12 mouse cellular contexts compared by ENCODE assay signal in genomic region chr16:9016040-9016761, GRCm38 (mm10).
DNase-seq lines count a peak whose midpoint lies in the region; ATAC-seq and TF ChIP-seq lines count a peak whose summit lies in the region.
"Had no signal": no experiment of that assay in that cellular context is flagged by ENCODE, and none has a peak within 500 bp of the region (broad histone marks: within the 10 kb centered on the region; RNA-seq: fewer than 3 reads in every experiment).

No protein-coding gene starts in this region.

- no peak for TF ChIP-seq CTCF in lung, embryonic 14.5 days (IDR thresholded peaks at IDR 0.05; ENCODE audit: low read depth)
- TF ChIP-seq CTCF in E14TG2a.4 (conservative IDR thresholded peaks at IDR 0.05; ENCODE audit: low read length) = no peak

- 56% methylated on average over 13 of the region's 13 CpGs for WGBS in lung, embryonic 14.5 days

- peak overlapping the region; percentile 8 for H3K4me3 ChIP-seq in lung, embryonic 14.5 days (ENCODE audit: low read depth, low read length)
- H3K4me3 ChIP-seq in E14TG2a.4 (replicated peaks; ENCODE audit: low read length) = peak overlapping the region; percentile 42
- H3K4me3 ChIP-seq: liver, embryonic 15.5 days had no signal

- H3K27me3 ChIP-seq in lung, embryonic 14.5 days (ENCODE audit: insufficient read depth, low read length) = no peaks in the 10 kb centered on the region
- no peaks in the 10 kb centered on the region; the same call in 1 of the 2 replicates for H3K27me3 ChIP-seq in E14TG2a.4 (ENCODE audit: insufficient read depth, low read length)
- H3K27me3 ChIP-seq: liver, embryonic 15.5 days had no signal

- peak overlapping the region; percentile 30; the same call in 1 of the 2 replicates for H3K27ac ChIP-seq in lung, embryonic 14.5 days (ENCODE audit: low read depth)
- H3K27ac ChIP-seq: liver, embryonic 15.5 days had no signal

- no peak overlapping the region for H3K9ac ChIP-seq in lung, embryonic 14.5 days
- H3K9ac ChIP-seq: liver, embryonic 15.5 days had no signal

- H3K9me3 ChIP-seq in lung, embryonic 14.5 days (ENCODE audit: low read depth, low read length) = no peaks in the 10 kb centered on the region
- H3K9me3 ChIP-seq in E14TG2a.4 (ENCODE audit: low read length) = no peaks in the 10 kb centered on the region
- H3K9me3 ChIP-seq: liver, embryonic 15.5 days had no signal

- H3K4me1 ChIP-seq in lung, embryonic 14.5 days (ENCODE audit: insufficient read depth) = no peaks in the 10 kb centered on the region
- H3K4me1 ChIP-seq in E14TG2a.4 (replicated peaks; ENCODE audit: low read depth, low read length) = peaks cover 28% of the 10 kb centered on the region
- H3K4me1 ChIP-seq: liver, embryonic 15.5 days had no signal

- DNase-seq in frontal cortex, adult 2 months (ENCODE audit: extremely low spot score in 1 of 2, low spot score in 1 of 2) = no peak
- peak; percentile 27 for DNase-seq in lung, embryonic 14.5 days
- no peak for DNase-seq in lung, postnatal 10 days
- DNase-seq in lung, postnatal 25 days (ENCODE audit: low spot score) = peak; percentile 2
- no peak for DNase-seq in kidney, postnatal 36 days
- DNase-seq: cerebellum, adult 9-11 months; kidney, adult 18-20 months; kidney, postnatal 25 days had no signal

- no peaks in the 10 kb centered on the region for H3K36me3 ChIP-seq in lung, embryonic 14.5 days (ENCODE audit: insufficient read depth)
- H3K36me3 ChIP-seq in E14TG2a.4 (ENCODE audit: insufficient read depth, low read length) = no peaks in the 10 kb centered on the region
- H3K36me3 ChIP-seq: liver, embryonic 15.5 days had no signal

- H3K4me2 ChIP-seq in lung, embryonic 14.5 days = peak overlapping the region; percentile 41; the same call in 1 of the 2 replicates
- H3K4me2 ChIP-seq: liver, embryonic 15.5 days had no signal

- ATAC-seq in frontal cortex, adult (ENCODE audit: low TSS enrichment) = peak; percentile 47; the same call in 1 of the 2 replicates
- peak; percentile 70; the same call in 1 of the 2 replicates for ATAC-seq in lung, embryonic 14.5 days (ENCODE audit: insufficient read depth)
- ATAC-seq: hindbrain, embryonic 16.5 days had no signal

Comparison
In these comparisons a context has a peak if more than half of its experiments do, and no peak if none do; other contexts are left out.
1. DNase-seq: peak in lung, embryonic 14.5 days (single experiment) and lung, postnatal 25 days (single experiment); none in frontal cortex, adult 2 months (0 of 2), lung, postnatal 10 days (single experiment) and kidney, postnatal 36 days (0 of 2).